In the genomic region with DNA sequence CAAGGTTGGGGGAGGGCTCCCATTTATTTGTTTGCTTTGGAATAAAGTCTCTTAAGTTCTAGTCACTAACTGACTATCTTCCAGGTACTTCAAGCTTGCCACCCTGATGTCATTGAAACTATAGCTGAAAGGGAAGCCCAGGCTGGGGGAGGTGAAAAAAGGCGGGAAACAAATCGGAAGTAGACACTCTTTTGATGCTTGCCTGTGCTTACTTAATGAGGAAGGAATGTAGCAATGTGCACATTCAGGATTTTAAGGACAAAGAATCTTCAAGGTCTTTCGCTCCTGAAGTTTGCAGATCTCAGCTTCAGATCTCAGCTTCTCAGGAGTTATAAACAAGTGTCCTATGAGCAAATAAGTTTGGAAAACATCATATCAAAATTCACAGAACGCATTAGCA, we compare ENCODE assay signal across 29 mouse cellular contexts.
A peak's percentile ranks its signal among the peaks of the same experiment; 100 is the strongest.
DNase-seq lines count a peak whose midpoint lies in the region; ATAC-seq and TF ChIP-seq lines count a peak whose summit lies in the region.
"Had no signal": no experiment of that assay in that cellular context is flagged by ENCODE, and none has a peak within 500 bp of the region (broad histone marks: within the 10 kb centered on the region; RNA-seq: fewer than 3 reads in every experiment).

No protein-coding gene starts in this region.

- no peak for DNase-seq in gastrocnemius, adult 2 months
- no peak for DNase-seq in gastrocnemius, postnatal 36 days
- peak; percentile 53 for DNase-seq in kidney, postnatal 0 days (ENCODE audit: low spot score)
- DNase-seq in kidney, postnatal 36 days, result no peak
- DNase-seq in ES-CJ7 (ENCODE audit: low read depth, low spot score), result peak; percentile 12
- DNase-seq in ZHBTc4 (ENCODE audit: low read depth, low spot score), result peak; percentile 12
- DNase-seq in cerebellum, adult 18-20 months, result no peak
- DNase-seq: adrenal gland, postnatal 14 days; cerebellum, adult 11 months; cerebellum, adult 9-11 months; embryo, embryonic 11 days; heart, postnatal 14 days; kidney, adult 11 months; kidney, postnatal 4 days; left cerebral cortex, postnatal 4 days; liver, postnatal 0 days; lung, postnatal 4 days; thymus, adult 2 months; thymus, postnatal 36 days had no signal

- no peak for ATAC-seq in kidney, postnatal 0 days (replicated peaks; ENCODE audit: low FRiP score, low read depth)
- ATAC-seq: CD4-positive, CD25-positive, alpha-beta regulatory T cell, adult 4 months; forebrain, embryonic 13.5 days; inflammation-experienced regulatory T-cells, adult 6 months; liver, embryonic 12.5 days; liver, postnatal 0 days had no signal

- peaks cover 4% of the 10 kb centered on the region; the same call in 1 of the 2 replicates for H3K4me1 ChIP-seq in kidney, postnatal 0 days (replicated peaks; ENCODE audit: insufficient read depth, low read length)
- H3K4me1 ChIP-seq: liver, embryonic 12.5 days; megakaryocyte, embryonic 14.5 days had no signal

- TF ChIP-seq CTCF in gastrocnemius, adult 2 months (IDR thresholded peaks at IDR 0.05), result no peak
- no peak for TF ChIP-seq CTCF in kidney, postnatal 0 days (IDR thresholded peaks at IDR 0.05; ENCODE audit: low read depth)

- no peaks in the 10 kb centered on the region for H3K9me3 ChIP-seq in kidney, postnatal 0 days (replicated peaks; ENCODE audit: low read length)
- H3K9me3 ChIP-seq: forebrain, embryonic 13.5 days; hindbrain, embryonic 10.5 days; hindbrain, embryonic 15.5 days; liver, embryonic 12.5 days; megakaryocyte, embryonic 14.5 days; midbrain, embryonic 12.5 days; neural tube, embryonic 13.5 days had no signal

- H3K9ac ChIP-seq in kidney, postnatal 0 days (ENCODE audit: low read depth, low read length), result no peak overlapping the region
- H3K9ac ChIP-seq: forebrain, embryonic 13.5 days; hindbrain, embryonic 15.5 days; liver, embryonic 12.5 days; liver, postnatal 0 days; midbrain, embryonic 12.5 days; neural tube, embryonic 13.5 days had no signal

- WGBS in kidney, postnatal 0 days, result 40% methylated on average over 4 of the region's 4 CpGs

- no peaks in the 10 kb centered on the region for H3K36me3 ChIP-seq in kidney, postnatal 0 days (ENCODE audit: insufficient read depth, low read length)
- H3K36me3 ChIP-seq: hindbrain, embryonic 10.5 days; hindbrain, embryonic 15.5 days; liver, embryonic 12.5 days; midbrain, embryonic 12.5 days; neural tube, embryonic 13.5 days had no signal

- H3K27ac ChIP-seq in gastrocnemius, adult 2 months, result peak overlapping the region; percentile 73
- H3K27ac ChIP-seq in kidney, postnatal 0 days, result no peak overlapping the region; the same call in 1 of the 2 replicates
- H3K27ac ChIP-seq: forebrain, embryonic 13.5 days; hindbrain, embryonic 10.5 days; hindbrain, embryonic 15.5 days; liver, embryonic 12.5 days; midbrain, embryonic 12.5 days; neural tube, embryonic 13.5 days had no signal

- intact Hi-C loops in gastrocnemius, adult 2 months (cut with DNase I), result loop anchor here (5.0 to 10.0 kb wide), 2 partner anchors 102 to 1115 kb away; no protein-coding TSS in a partner anchor
- intact Hi-C loops in gastrocnemius, postnatal 36 days (cut with DNase I), result loop anchor here (5.0 to 10.0 kb wide), 2 partner anchors 1037 to 1115 kb away; no protein-coding TSS in a partner anchor

- no peaks in the 10 kb centered on the region for H3K27me3 ChIP-seq in kidney, postnatal 0 days (ENCODE audit: insufficient read depth, low read length)
- H3K27me3 ChIP-seq: forebrain, embryonic 13.5 days; hindbrain, embryonic 15.5 days; liver, embryonic 12.5 days; megakaryocyte, embryonic 14.5 days; midbrain, embryonic 12.5 days; neural tube, embryonic 13.5 days had no signal

- H3K4me3 ChIP-seq in gastrocnemius, adult 2 months, result no peak overlapping the region
- no peak overlapping the region for H3K4me3 ChIP-seq in kidney, postnatal 0 days (replicated peaks; ENCODE audit: low read depth, low read length)
- H3K4me3 ChIP-seq: forebrain, embryonic 13.5 days; hindbrain, embryonic 10.5 days; hindbrain, embryonic 15.5 days; liver, embryonic 12.5 days; megakaryocyte, embryonic 14.5 days; midbrain, embryonic 12.5 days; myocyte; neural tube, embryonic 13.5 days had no signal

- no peak overlapping the region for H3K4me2 ChIP-seq in kidney, postnatal 0 days (ENCODE audit: low read length)
- H3K4me2 ChIP-seq: forebrain, embryonic 13.5 days; hindbrain, embryonic 15.5 days; liver, embryonic 12.5 days; midbrain, embryonic 12.5 days; neural tube, embryonic 13.5 days had no signal

Comparison
In these comparisons a context has a peak if more than half of its experiments do, and no peak if none do; other contexts are left out.
1. DNase-seq: peak in kidney, postnatal 0 days (single experiment), ES-CJ7 (single experiment) and ZHBTc4 (single experiment); none in gastrocnemius, adult 2 months (single experiment), gastrocnemius, postnatal 36 days (0 of 2), kidney, postnatal 36 days (0 of 2) and cerebellum, adult 18-20 months (0 of 2).